Mouse (Mus musculus): ENCODE measurements around the gene Utrn. TPM values are rescaled to one million over a fixed set of nuclear protein-coding genes. Genes with fewer than 3 reads are reported as not detected.
A peak's percentile ranks its signal among the peaks of the same experiment; 100 is the strongest.

Gene Utrn
- total RNA-seq, 2 experiments from 2014 or later, result 77.6 to 80.3 TPM

GRCm38 (mm10) chr10:12488117-12488516 is 381.0 kb downstream of the Utrn start:
- intact Hi-C loops (cut with DNase I), result no loop called here
- DNase-seq, result no peak

GRCm38 (mm10) chr10:12483494-12483893 is 385.7 kb downstream of the Utrn start:
- DNase-seq, result no peak
- intact Hi-C loops (cut with DNase I), result loop anchor here (2.0 kb wide), 1 partner anchor 171 kb away; no protein-coding TSS in a partner anchor

DNA sequence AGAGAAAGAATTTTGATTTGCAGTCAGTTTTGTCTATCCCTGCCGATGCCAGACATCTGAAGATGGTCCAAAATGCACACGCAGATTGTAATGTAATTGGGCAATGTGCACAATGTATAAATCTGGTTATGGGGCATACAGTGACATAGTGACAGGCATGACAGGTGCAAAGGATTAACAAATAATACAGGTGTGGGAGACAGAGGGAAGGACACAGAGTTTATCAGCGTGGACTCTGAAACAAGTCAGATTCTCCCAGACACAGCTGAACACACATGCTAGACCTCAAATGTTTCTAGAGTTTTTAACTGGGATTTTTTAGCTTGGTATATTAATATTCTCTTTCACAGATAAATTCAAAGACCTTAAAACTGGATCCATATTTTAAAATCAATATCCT is 386.2 kb downstream of the Utrn start:
- no peak for DNase-seq
- intact Hi-C loops (cut with DNase I), result loop anchor here (2.0 kb wide), 1 partner anchor 170 kb away; no protein-coding TSS in a partner anchor

- intact Hi-C loops (cut with DNase I), result no loop called here
- DNase-seq, result peak; percentile 6 to 29
These were observed 394.1 kb downstream of the Utrn start for GRCm38 (mm10) chr10:12474850-12475621.

- intact Hi-C loops (cut with DNase I), result no loop called here
- no peak for DNase-seq
These were observed 399.6 kb downstream of the Utrn start for GRCm38 (mm10) chr10:12469391-12470057.

DNA sequence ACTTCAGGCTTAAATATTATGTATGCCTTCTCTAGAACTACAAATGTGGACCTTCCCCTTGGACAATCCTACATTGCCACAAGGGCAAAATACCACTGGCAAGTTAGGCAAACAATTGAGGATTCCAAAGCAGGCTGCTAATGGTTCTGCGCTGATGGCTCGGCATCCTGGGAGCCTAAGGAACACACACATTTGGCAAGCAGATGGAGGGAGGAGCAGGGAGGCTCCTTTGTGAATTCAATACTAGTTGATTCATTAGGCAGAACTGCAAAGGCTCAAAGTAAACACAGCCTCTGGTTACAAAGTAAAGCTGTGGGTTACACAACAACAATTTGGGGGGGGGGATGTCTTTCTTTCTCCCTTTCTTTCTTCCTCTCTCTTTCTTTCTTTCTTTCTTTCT is 401.6 kb downstream of the Utrn start:
- intact Hi-C loops (cut with DNase I), result no loop called here
- DNase-seq, result peak in 1 of 2 experiments; percentile 9

- intact Hi-C loops (cut with DNase I), result no loop called here
- DNase-seq, result no peak
These were observed 408.2 kb downstream of the Utrn start for GRCm38 (mm10) chr10:12460945-12461344.

DNA sequence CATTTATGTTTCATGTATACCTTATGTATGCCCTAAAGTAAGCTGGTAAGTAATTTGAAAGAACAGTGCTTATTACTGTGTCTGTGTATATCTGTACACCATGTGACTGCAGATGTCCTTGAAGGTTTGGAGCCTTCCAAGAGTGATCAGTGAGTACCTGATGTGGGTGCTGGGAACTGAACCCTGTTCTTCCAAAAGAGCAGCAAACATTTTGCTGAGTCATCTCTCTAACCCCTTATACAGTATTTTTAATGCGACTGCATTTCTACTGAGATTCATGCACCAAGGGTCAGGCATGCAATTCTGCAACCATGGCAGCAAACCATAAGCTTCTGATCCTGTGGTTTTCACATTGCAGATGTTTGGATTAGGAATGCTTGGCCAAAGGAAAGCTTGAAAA is 412.3 kb downstream of the Utrn start:
- no peak for DNase-seq
- intact Hi-C loops (cut with DNase I), result no loop called here

- intact Hi-C loops (cut with DNase I), result no loop called here
- no peak for DNase-seq
These were observed 416.5 kb downstream of the Utrn start for GRCm38 (mm10) chr10:12452641-12453040.

DNA sequence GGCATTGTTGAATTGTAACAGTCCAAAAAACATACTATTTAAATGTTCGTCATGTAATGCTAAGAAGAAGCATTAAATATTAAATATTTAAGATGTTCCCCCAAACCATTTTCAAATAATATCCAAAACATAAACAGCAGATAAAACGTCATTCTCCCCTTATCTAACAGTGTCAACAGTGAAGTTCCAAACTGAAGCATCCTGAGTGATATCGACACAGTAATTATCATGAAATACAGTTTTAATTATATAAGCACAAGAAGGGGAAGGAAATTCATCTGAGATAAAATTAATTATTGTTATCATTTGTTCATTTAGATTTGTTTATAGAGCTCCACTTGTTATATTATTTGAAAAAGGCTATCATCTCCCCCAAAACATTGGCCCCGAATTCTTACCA is 425.0 kb downstream of the Utrn start:
- DNase-seq, result no peak
- intact Hi-C loops (cut with DNase I), result no loop called here

DNA sequence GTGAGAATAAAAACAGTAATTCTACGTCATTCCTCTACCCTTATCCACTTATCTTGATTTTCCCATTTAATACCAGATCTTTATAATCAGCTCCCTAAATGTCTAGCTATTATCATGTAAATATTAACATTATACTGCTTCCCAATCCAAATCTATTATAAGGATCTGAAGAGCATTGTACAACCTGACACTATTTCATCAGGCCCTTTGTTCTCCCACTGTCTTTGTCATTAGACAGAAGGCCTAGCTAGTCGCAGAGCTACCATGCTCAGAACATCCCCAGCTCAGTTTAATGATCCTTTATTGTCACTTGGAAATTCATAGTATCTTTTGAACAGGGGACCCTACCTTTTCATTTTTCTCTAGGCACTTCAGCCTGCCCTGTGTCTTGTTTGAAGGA is 436.0 kb downstream of the Utrn start:
- intact Hi-C loops (cut with DNase I), result no loop called here
- no peak for DNase-seq

- intact Hi-C loops (cut with DNase I), result no loop called here
- no peak for DNase-seq
These were observed 438.8 kb downstream of the Utrn start for GRCm38 (mm10) chr10:12430399-12430798.

- intact Hi-C loops (cut with DNase I), result no loop called here
- peak in 1 of 2 experiments; percentile 7 for DNase-seq
These were observed 442.3 kb downstream of the Utrn start for GRCm38 (mm10) chr10:12426866-12427265.

GRCm38 (mm10) chr10:12424944-12425343 is 444.2 kb downstream of the Utrn start:
- no peak for DNase-seq
- intact Hi-C loops (cut with DNase I), result no loop called here

DNA sequence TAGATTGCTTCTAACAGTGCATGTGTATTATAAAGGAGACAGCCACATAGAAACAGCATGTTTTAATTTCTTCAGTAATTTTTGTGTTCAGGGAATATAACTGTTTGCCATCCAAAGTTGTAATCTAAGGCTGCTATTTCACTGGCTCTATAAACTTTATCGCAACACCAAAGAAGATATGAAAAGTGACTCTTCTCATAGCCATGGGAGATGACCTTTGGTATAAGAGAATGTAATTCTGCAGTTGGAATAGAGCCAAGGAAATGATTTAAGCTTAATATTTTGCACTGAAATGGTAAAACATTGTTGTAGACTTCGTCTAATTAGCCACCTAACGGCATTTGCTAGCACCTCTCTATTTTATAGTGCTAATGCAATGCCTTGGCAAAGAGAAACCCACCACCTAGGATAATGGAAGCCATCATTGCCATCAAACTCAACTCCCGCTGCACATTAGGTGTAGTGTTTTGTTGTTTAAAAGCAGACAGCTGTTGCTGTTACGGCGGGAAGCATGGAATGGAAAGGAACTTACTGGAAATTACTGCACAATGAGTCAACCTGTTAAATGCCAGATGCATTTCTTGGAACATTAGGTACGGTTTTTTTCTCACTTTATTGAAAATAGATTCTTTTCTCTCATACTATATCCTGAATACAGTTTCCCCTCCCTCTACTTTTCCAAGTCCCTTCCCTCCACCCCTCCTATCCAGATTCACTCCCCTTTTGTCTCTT is 445.0 kb downstream of the Utrn start:
- intact Hi-C loops (cut with DNase I), result no loop called here
- DNase-seq, result no peak

GRCm38 (mm10) chr10:12414967-12415366 is 454.2 kb downstream of the Utrn start:
- DNase-seq, result no peak
- intact Hi-C loops (cut with DNase I), result no loop called here

GRCm38 (mm10) chr10:12406338-12407110 is 462.6 kb downstream of the Utrn start:
- DNase-seq, result no peak
- intact Hi-C loops (cut with DNase I), result no loop called here

- intact Hi-C loops (cut with DNase I), result no loop called here
- no peak for DNase-seq
These were observed 469.7 kb downstream of the Utrn start for GRCm38 (mm10) chr10:12399450-12399849.

DNA sequence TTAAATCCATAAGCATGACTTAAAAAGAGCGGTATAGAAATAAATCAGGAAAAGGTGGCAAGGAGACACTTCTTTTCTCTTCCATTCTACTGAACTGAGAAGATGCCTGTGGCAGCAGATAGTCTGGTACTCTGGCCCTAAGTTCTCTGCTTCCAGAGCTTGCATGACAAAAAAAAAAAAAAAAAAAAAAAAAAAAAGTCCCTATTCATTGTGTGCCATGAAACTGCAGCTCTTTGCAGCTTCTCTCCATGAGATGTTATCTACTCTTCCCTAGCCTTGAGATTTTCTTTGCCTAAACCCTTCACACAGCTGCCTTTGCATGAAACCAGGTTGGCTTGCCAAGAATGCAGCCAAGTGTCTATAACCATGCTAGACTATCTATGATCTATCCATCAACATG is 489.0 kb downstream of the Utrn start:
- intact Hi-C loops (cut with DNase I), result no loop called here

DNA sequence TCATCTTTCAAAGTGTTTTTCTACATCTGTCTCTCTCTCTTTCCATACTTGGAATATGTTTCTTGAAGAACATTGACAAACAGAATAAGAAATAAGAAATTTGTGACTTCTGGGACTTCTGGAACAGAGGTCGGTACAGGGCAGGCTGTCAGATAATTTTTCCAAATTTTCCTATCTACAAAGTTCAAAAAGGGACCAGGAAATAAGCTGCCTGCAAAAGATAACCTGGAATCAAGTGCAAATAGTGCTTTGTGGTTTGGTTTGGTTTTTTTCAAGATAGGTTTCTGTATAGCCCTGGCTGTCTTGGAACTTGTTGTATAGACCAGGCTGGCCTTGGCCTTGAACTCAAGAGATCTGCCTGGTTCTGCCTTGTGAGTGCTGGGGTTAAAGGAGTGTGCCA is 490.0 kb downstream of the Utrn start:
- no peak for DNase-seq
- intact Hi-C loops (cut with DNase I), result no loop called here

More for the DNA sequence above, 489.0 kb downstream of the Utrn start:
- DNase-seq, result no peak

DNA sequence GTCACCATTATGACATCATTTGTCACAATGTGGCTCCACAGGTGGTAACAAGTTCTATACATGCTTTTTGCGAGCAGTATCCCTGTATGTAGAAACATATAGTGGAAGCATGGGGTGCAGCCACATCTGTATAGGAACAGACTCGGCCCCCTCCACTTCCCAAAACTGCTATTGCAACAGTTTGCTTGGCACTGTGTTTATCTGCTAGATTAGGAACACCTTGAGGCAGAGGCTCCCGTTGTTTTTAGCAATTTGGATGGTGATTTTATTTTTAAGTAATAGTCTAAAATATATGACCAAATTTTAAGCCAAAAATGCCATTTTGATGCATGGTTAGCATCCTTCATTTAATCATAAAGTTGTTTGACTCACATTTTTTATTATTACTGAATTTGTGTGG is 491.4 kb downstream of the Utrn start:
- intact Hi-C loops (cut with DNase I), result no loop called here
- no peak for DNase-seq

All from heart, postnatal 10 days (tissue).